Mouse (Mus musculus) MEL (cell line): ENCODE results near the gene Triobp. TPM values are rescaled to one million over a fixed set of nuclear protein-coding genes. Genes with fewer than 3 reads are reported as not detected.

Experiments used
- DNase-seq: peaks from one replicate; pipeline ENCODE4 v3.0.0; 2011; ENCODE audit warnings: low read depth, low spot score
- H3K27ac ChIP-seq: 2 replicates; pipeline ENCODE4 v1.5.1; 2012; ENCODE audit warnings: low read depth, mild to moderate bottlenecking, control low read depth, low read length, moderate library complexity; ENCODE audit not compliant: control insufficient read depth
- H3K27me3 ChIP-seq, 2 experiments: fragments of 150-350 bp in 1 of 2; sonication (generic) in 1 of 2; 2 replicates each; pipeline ENCODE4 v1.6.1; 2012; ENCODE audit warnings: low read length in 2 of 2, mild to moderate bottlenecking in 2 of 2, improper control_type of control experiment in 1 of 2, moderate library complexity in 1 of 2; ENCODE audit not compliant: insufficient read depth in 2 of 2, control insufficient read depth in 1 of 2
- H3K36me3 ChIP-seq, 2 experiments: 2 replicates each; pipeline ENCODE4 v1.6.1; 2012 to 2014; ENCODE audit warnings: low read length in 2 of 2, improper control_type of control experiment in 1 of 2, inconsistent platforms in 1 of 2, mild to moderate bottlenecking in 1 of 2; ENCODE audit not compliant: insufficient read depth in 2 of 2, control insufficient read depth in 1 of 2
- H3K4me1 ChIP-seq, 2 experiments: fragments of 150-350 bp in 1 of 2; sonication (generic) in 1 of 2; 2 replicates each; pipeline ENCODE4 v1.6.1; 2012; ENCODE audit warnings: low read length in 2 of 2, improper control_type of control experiment in 1 of 2, mild to moderate bottlenecking in 1 of 2; ENCODE audit not compliant: insufficient read depth in 2 of 2, control insufficient read depth in 1 of 2
- H3K4me3 ChIP-seq, 2 experiments: fragments of 150-350 bp in 1 of 2; sonication (generic) in 1 of 2; 2 replicates each; pipeline ENCODE4 v1.5.1; 2012; ENCODE audit warnings: low read depth in 2 of 2, low read length in 2 of 2, mild to moderate bottlenecking in 2 of 2, moderate library complexity in 2 of 2, control low read depth in 1 of 2, improper control_type of control experiment in 1 of 2; ENCODE audit not compliant: control insufficient read depth in 1 of 2, insufficient read depth in 1 of 2
- H3K79me2 ChIP-seq: 2 replicates; pipeline ENCODE4 v1.6.1; 2012; ENCODE audit warnings: mild to moderate bottlenecking, low read length, moderate library complexity; ENCODE audit not compliant: control insufficient read depth, poor library complexity, insufficient read depth
- H3K9ac ChIP-seq: 2 replicates; pipeline ENCODE4 v1.6.1; 2012; ENCODE audit warnings: low read depth, mild to moderate bottlenecking, control low read depth, low read length, moderate library complexity; ENCODE audit not compliant: control insufficient read depth, poor library complexity, severe bottlenecking
- H3K9me3 ChIP-seq: fragments of 150-350 bp; sonication (generic); replicated peaks from 2 replicates; pipeline ENCODE4 v1.6.1; 2012; ENCODE audit warnings: mild to moderate bottlenecking, low read length, improper control_type of control experiment, moderate library complexity; ENCODE audit not compliant: insufficient read depth
- CHD1 ChIP-seq: IDR thresholded peaks from 2 replicates; pipeline ENCODE4 v1.6.1; 2012; ENCODE audit warnings: low read depth, mild to moderate bottlenecking, inconsistent platforms, low read length, improper control_type of control experiment
- CTCF ChIP-seq, 3 experiments: IDR thresholded peaks in 2 of 3; conservative IDR thresholded peaks in 1 of 3; 2 replicates each; pipeline ENCODE4 v1.5.1; 2011 to 2012; ENCODE audit warnings: low read length in 3 of 3, low read depth in 2 of 3, mild to moderate bottlenecking in 2 of 3, improper control_type of control experiment in 1 of 3, inconsistent platforms in 1 of 3, mixed read lengths in 1 of 3, moderate library complexity in 1 of 3; ENCODE audit not compliant: control insufficient read depth in 1 of 3, insufficient read depth in 1 of 3, poor library complexity in 1 of 3, severe bottlenecking in 1 of 3
- E2F4 ChIP-seq: IDR thresholded peaks from 2 replicates; pipeline ENCODE4 v1.6.1; 2011; ENCODE audit warnings: low read depth, low read length, improper control_type of control experiment, borderline replicate concordance
- EP300 ChIP-seq, 2 experiments: IDR thresholded peaks; 2 replicates each; pipeline ENCODE4 v1.6.1; 2011; ENCODE audit warnings: improper control_type of control experiment in 2 of 2, low read length in 2 of 2, low read depth in 1 of 2, mild to moderate bottlenecking in 1 of 2
- GABPA ChIP-seq: IDR thresholded peaks from 2 replicates; pipeline ENCODE4 v1.6.1; 2012; ENCODE audit warnings: low read depth, mild to moderate bottlenecking, inconsistent platforms, low read length, improper control_type of control experiment, moderate library complexity
- KAT2A ChIP-seq: conservative IDR thresholded peaks from 2 replicates; pipeline ENCODE4 v1.6.1; 2012; ENCODE audit warnings: low read depth, low read length, improper control_type of control experiment, inconsistent platforms
- MAX ChIP-seq: IDR thresholded peaks from 2 replicates; pipeline ENCODE4 v1.6.1; 2011; ENCODE audit warnings: low read length, improper control_type of control experiment
- MAZ ChIP-seq: IDR thresholded peaks from 2 replicates; pipeline ENCODE4 v1.6.1; 2012; ENCODE audit warnings: low read depth, mild to moderate bottlenecking, inconsistent platforms, low read length, improper control_type of control experiment
- MYC ChIP-seq: IDR thresholded peaks from 2 replicates; pipeline ENCODE4 v1.6.1; 2011; ENCODE audit warnings: low read depth, mild to moderate bottlenecking, low read length, improper control_type of control experiment, moderate library complexity
- NRF1 ChIP-seq: IDR thresholded peaks from 2 replicates; pipeline ENCODE4 v1.6.1; 2014; ENCODE audit warnings: low read depth, mild to moderate bottlenecking, inconsistent platforms, low read length, improper control_type of control experiment, moderate library complexity; ENCODE audit not compliant: poor library complexity, insufficient read depth, severe bottlenecking
- POLR2AphosphoS2 ChIP-seq: IDR thresholded peaks from 2 replicates; pipeline ENCODE4 v1.6.1; 2011; ENCODE audit warnings: low read length, improper control_type of control experiment
- POLR2AphosphoS5 ChIP-seq: IDR thresholded peaks from 2 replicates; pipeline ENCODE4 v1.6.1; 2012; ENCODE audit warnings: low read depth, borderline replicate concordance, mild to moderate bottlenecking, inconsistent platforms, low read length, moderate library complexity, mixed read lengths
- RCOR1 ChIP-seq: IDR thresholded peaks from 2 replicates; pipeline ENCODE4 v1.6.1; 2012; ENCODE audit warnings: low read depth, mild to moderate bottlenecking, inconsistent platforms, low read length, improper control_type of control experiment
- SMC3 ChIP-seq: IDR thresholded peaks from 2 replicates; pipeline ENCODE4 v1.6.1; 2011; ENCODE audit warnings: low read depth, low read length, improper control_type of control experiment
- UBTF ChIP-seq: IDR thresholded peaks from 2 replicates; pipeline ENCODE4 v1.6.1; 2012; ENCODE audit warnings: low read depth, mild to moderate bottlenecking, inconsistent platforms, low read length, improper control_type of control experiment, moderate library complexity, borderline replicate concordance; ENCODE audit not compliant: insufficient read depth
- ZC3H11A ChIP-seq: IDR thresholded peaks from 2 replicates; pipeline ENCODE4 v1.6.1; 2012; ENCODE audit warnings: low read depth, mild to moderate bottlenecking, inconsistent platforms, low read length, improper control_type of control experiment
- ZMIZ1 ChIP-seq: IDR thresholded peaks from 2 replicates; pipeline ENCODE4 v1.6.1; 2012; ENCODE audit warnings: low read depth, mild to moderate bottlenecking, inconsistent platforms, low read length, improper control_type of control experiment, moderate library complexity
- polyA plus RNA-seq, 2 experiments: library from polyadenylated mRNA; stranded (reverse) in 1 of 2; unstranded in 1 of 2; fragments of >175 nt in 1 of 2; fragments of >200 nt in 1 of 2; gene quantifications; 2 replicates each; pipeline versions ENCODE4 v1.2.1 to v1.2.4; 2012; ENCODE audit warnings: low replicate concordance in 2 of 2, low read depth in 1 of 2; ENCODE audit not compliant: insufficient read length in 2 of 2, insufficient read depth in 1 of 2, missing spikeins in 1 of 2
- total RNA-seq: library from RNA; depleted of rRNA; stranded (reverse); fragments of 300-350 nt; gene quantifications from 2 replicates; pipeline ENCODE4 v1.2.3, GENCODE M21; 2012

Triobp gene
- total and polyA plus RNA-seq, 3 experiments = 18.4 to 31.3 TPM; not detected in 1

DNA sequence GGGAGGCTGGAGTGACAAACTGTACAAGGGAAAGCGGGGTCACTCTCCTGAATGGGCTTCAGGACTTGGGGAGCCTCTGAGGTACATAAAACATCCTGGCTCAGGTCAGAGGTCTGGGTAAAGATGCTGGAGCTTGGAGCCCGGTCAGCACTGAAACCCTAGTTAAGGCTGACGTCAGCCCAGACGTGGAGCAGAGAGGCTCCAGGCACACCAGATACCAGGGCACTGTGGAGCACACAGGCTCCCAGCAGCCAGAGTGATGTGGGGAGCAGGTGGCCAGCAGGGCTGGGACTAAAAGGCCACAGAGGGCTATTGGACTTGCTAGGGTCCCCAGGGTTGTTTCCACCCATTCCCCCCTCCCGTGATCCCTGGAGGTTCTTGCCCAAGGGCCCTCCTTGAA is 62.2 kb downstream of the Triobp start:
- Histone ChIP-seq H3K27ac (no peak overlapping the region), H3K27me3 (no peaks in the 10 kb centered on the region), H3K36me3 (no peaks in the 10 kb centered on the region; a peak in 1 of 4 replicates), H3K79me2 (no peaks in the 10 kb centered on the region), H3K9me3 (no peaks in the 10 kb centered on the region), H3K4me3 (no peak overlapping the region), H3K9ac (no peak overlapping the region), H3K4me1 (no peaks in the 10 kb centered on the region)
- no peak for DNase-seq
- TF ChIP-seq KAT2A (no peak), UBTF (no peak), RCOR1 (no peak), SMC3 (no peak), ZMIZ1 (no peak), CTCF (IDR thresholded peaks at IDR 0.05 in 2 of 3, conservative IDR thresholded peaks at IDR 0.05 in 1 of 3; ENCODE audit: control insufficient read depth in 1 of 3, insufficient read depth in 1 of 3, low read depth in 2 of 3, low read length in 3 of 3, poor library complexity in 1 of 3, severe bottlenecking in 1 of 3) (no peak)

DNA sequence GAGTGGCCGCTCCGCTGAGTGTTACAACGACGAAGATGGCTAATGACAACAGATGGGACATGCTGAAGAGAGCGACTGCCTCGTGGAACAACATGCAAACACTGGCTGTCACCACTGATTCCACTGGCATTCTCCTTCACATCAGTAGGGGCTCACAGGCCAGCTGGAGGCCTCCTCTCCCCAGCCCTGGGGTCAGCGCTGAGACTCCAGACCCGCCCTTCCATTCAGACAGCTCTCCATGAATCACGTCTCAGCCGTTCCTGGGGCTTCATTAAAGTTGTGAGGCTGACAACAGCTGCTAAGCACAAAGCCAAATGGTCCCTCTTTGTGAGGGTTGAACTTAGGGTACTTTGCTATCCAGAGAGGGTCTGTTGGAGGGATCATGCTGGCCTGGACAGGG is 64.0 kb downstream of the Triobp start:
- Histone ChIP-seq H3K79me2 (no peaks in the 10 kb centered on the region), H3K9me3 (no peaks in the 10 kb centered on the region), H3K27ac (no peak overlapping the region), H3K4me3 (no peak overlapping the region), H3K9ac (no peak overlapping the region), H3K27me3 (no peaks in the 10 kb centered on the region), H3K4me1 (no peaks in the 10 kb centered on the region), H3K36me3 (no peaks in the 10 kb centered on the region)
- no peak for DNase-seq
- no peak for TF ChIP-seq ZC3H11A
- no peak for TF ChIP-seq EP300 (IDR thresholded peaks at IDR 0.05; ENCODE audit: low read depth in 1 of 2, low read length in 2 of 2)
- no peak for TF ChIP-seq POLR2AphosphoS5
- TF ChIP-seq MYC = no peak
- no peak for TF ChIP-seq CTCF (IDR thresholded peaks at IDR 0.05 in 2 of 3, conservative IDR thresholded peaks at IDR 0.05 in 1 of 3; ENCODE audit: control insufficient read depth in 1 of 3, insufficient read depth in 1 of 3, low read depth in 2 of 3, low read length in 3 of 3, poor library complexity in 1 of 3, severe bottlenecking in 1 of 3)
- TF ChIP-seq MAX = no peak
- TF ChIP-seq RCOR1 = no peak

DNA sequence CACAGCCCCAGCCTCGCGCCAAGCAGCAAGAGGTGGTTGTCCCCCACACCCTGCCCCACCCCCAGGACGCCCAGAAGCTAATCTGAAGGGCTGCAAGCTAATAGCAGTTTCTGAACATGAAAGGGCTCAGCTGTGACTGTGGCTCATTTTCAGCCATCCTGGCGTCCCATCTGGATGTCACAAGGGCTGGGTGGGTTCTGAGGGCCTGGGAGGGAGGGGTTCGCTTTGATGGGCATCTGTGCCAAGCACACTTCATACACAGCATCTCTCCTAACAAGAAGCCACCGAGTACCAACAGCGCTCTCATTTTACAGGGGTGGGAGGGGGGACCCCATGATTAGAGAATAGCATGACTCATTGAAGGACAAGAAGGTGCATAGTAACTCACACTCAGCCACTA is 65.9 kb downstream of the Triobp start:
- Histone ChIP-seq H3K27me3 (no peaks in the 10 kb centered on the region), H3K79me2 (no peaks in the 10 kb centered on the region), H3K9me3 (no peaks in the 10 kb centered on the region), H3K36me3 (no peaks in the 10 kb centered on the region), H3K4me3 (no peak overlapping the region), H3K27ac (no peak overlapping the region), H3K4me1 (no peaks in the 10 kb centered on the region), H3K9ac (no peak overlapping the region)
- no peak for DNase-seq
- TF ChIP-seq POLR2AphosphoS2 (no peak), CHD1 (no peak), EP300 (IDR thresholded peaks at IDR 0.05; ENCODE audit: low read depth in 1 of 2, low read length in 2 of 2) (no peak), MAZ (no peak), GABPA (no peak), NRF1 (no peak), E2F4 (no peak)
